Mouse (Mus musculus) bone marrow, adult 2 months (tissue): ENCODE measurements around the gene Phf21b. TPM values are rescaled to one million over a fixed set of nuclear protein-coding genes. Genes with fewer than 3 reads are reported as not detected.

Source experiments
- H3K27ac ChIP-seq: fragments of 200-500 bp; 2 replicates; pipeline ENCODE4 v1.5.1; 2012; ENCODE audit warnings: low read depth, mild to moderate bottlenecking, control low read depth, inconsistent platforms, low read length; ENCODE audit not compliant: control insufficient read depth, poor library complexity, insufficient read depth
- H3K4me1 ChIP-seq: fragments of 200-500 bp; 2 replicates; pipeline ENCODE4 v1.6.1; 2011; ENCODE audit warnings: low read length; ENCODE audit not compliant: control insufficient read depth, insufficient read depth
- H3K4me3 ChIP-seq: fragments of 200-500 bp; replicated peaks from 2 replicates; pipeline ENCODE3; 2011; ENCODE audit warnings: mild to moderate bottlenecking, low read depth, low read length, control low read depth; ENCODE audit not compliant: control insufficient read depth
- CTCF ChIP-seq: fragments of 200-500 bp; IDR thresholded peaks from 2 replicates; pipeline ENCODE4 v1.5.1; 2011; ENCODE audit warnings: low read length, control low read depth; ENCODE audit not compliant: control insufficient read depth, insufficient read depth
- POLR2A ChIP-seq: fragments of 200-500 bp; IDR thresholded peaks from 2 replicates; pipeline ENCODE4 v1.6.1; 2011; ENCODE audit warnings: low read depth, mild to moderate bottlenecking, control low read depth, low read length, borderline replicate concordance; ENCODE audit not compliant: control insufficient read depth
- WGBS: fragments of 180-500 bp; shearing (Covaris S2); methylation state at CpG from one replicate; pipeline ENCODE4 v1.1.7; 2018; 5-methylcytosine and 5-hydroxymethylcytosine counted together
- polyA plus RNA-seq: library from polyadenylated mRNA; stranded (reverse); fragments of >200 nt; gene quantifications from 2 replicates; pipeline ENCODE4 v1.2.4, GENCODE M21; 2011; ENCODE audit warnings: low replicate concordance; ENCODE audit not compliant: missing spikeins, insufficient read depth, insufficient read length

Phf21b gene
- polyA plus RNA-seq, 1 experiment = 9.5 TPM

GRCm38 (mm10) chr15:84736994-84737346 lies 118.9 kb downstream of the Phf21b start:
- 57% methylated on average over 4 of the region's 4 CpGs for WGBS
- no peak overlapping the region for H3K27ac ChIP-seq
- no peak overlapping the region for H3K4me3 ChIP-seq
- TF ChIP-seq POLR2A (no peak), CTCF (no peak)
- H3K4me1 ChIP-seq = no peaks in the 10 kb centered on the region

DNA sequence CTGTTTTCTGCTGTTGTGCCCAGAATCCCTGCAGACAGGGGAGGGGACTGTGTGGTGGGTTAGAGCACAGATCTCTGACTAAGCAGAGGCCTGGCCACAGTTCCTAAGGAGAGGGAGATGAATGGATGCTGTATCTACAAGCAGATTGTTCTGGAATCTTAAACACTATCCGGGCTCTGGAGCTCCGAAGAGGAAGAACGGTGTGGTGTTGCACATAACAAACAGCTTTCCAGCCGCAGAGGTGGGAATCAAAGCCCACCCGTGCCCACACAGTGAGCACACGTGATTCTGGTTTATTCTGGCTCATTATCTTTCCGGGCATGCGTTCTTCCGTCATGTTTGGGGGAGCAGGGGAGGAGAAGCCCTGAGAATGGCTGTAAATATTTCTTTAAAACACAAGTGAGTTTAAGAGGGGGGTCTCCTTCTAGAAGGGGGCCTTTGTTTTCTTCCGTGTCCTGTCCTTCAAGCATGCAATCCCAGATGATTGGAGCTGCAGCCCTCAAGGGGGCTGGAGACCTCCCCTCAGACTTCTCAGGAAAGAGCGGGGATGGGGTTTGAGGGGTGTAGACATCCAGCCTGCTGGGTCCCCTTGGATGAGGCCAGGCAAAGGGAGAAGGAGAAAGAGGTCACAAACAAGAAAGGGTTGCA lies 119.4 kb downstream of the Phf21b start:
- 81% methylated on average over 11 of the region's 11 CpGs for WGBS
- H3K4me1 ChIP-seq = no peaks in the 10 kb centered on the region
- H3K27ac ChIP-seq = no peak overlapping the region
- H3K4me3 ChIP-seq = no peak overlapping the region
- no peak for TF ChIP-seq POLR2A
- no peak for TF ChIP-seq CTCF

Other genes starting within 250 kb of the Phf21b start
- 3.4 and 8.8 TPM in 2 replicates for gene Prr5, start 186.4 kb downstream of the Phf21b start, polyA plus RNA-seq
- gene Arhgap8, start 136.0 kb downstream of the Phf21b start, polyA plus RNA-seq = not detected in 2 replicates
- gene Gm29666, start 64.0 kb upstream of the Phf21b start, polyA plus RNA-seq = 0.92 and 1.0 TPM in 2 replicates
- gene Nup50, start 67.4 kb upstream of the Phf21b start, polyA plus RNA-seq = 28.4 and 40.7 TPM in 2 replicates
- 11.9 and 14.9 TPM in 2 replicates for gene 5031439G07Rik, start 132.5 kb upstream of the Phf21b start, polyA plus RNA-seq
- gene Upk3a, start 161.1 kb upstream of the Phf21b start, polyA plus RNA-seq = not detected in 2 replicates
- gene Fam118a, start 172.9 kb upstream of the Phf21b start, polyA plus RNA-seq = 2.0 and 8.7 TPM in 2 replicates